Mouse (Mus musculus) c-Kit-positive CD71-positive TER-119-positive erythroid progenitor cells, embryonic 14.5 days (primary cell): ENCODE data around the gene Kifap3.
"Not testable (repeated sequence)": the region's sequence is repeated elsewhere in the genome, so short reads cannot be mapped to it uniquely, and the experiment has no call there.

Experiments used
- DNase-seq: peaks from one replicate; pipeline ENCODE4 v3.0.0-alpha.2; 2013; ENCODE audit warnings: low spot score

Kifap3 gene

DNA sequence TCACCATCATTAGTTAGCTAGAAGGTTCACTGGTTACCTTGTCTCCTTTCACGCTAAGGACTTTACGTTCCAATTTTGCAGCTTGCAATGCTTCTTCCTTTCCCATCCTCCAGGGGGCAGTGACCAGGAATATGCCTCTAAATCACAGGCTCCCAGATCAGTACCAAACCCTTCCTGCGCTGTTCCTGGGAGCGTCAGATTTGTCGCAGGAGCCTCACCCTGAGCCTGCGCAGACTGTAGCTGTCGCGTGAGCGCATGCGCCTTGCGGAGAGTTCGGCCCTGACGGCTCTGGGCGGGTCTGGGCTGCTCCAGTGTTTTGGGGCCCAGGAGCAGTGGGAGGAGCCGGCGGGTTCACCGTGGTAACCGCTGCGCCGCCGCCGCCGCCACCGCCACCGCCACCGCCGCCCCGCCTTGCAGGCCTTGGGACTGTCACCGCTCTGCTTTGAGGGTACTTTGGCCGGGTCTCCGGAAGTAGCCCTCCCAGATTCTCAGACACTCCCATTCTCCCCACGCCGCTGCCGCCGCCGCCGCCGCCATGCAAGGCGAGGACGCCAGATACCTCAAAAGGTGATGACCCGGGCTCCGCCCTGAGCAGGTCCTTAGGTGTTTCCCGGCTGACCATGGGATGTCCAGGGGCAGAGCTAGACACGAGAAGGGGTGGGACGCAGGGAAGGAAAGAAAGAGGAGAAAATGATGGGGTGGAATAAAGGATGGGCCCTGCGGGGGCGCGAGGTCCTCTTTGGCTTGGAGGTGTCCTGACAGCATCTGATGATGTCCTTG is at the start of gene Kifap3:
TSS of gene Kifap3 (plus strand) at position 248 of the 780 bp plus-strand sequence.
- peak; percentile 92 for DNase-seq

DNA sequence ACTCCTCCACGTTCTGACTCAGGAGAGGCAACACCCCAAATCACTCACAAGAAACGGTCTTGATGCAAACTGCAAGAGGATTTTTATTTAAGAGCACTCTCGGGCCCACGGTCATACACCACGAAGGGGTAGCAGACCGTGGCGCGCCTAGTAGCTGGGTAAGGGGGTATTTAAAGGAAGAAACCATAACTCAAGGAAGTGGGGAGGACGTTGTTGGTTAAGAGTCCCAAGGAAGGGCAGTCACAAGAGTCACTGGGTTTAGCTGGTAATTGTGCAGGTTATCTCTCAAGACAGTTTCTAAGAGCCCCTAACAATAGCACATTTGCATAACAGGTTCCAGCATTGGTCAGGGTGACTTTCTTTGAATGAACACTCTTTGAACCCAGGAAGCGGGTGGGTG is 48.2 kb upstream of the Kifap3 start:
- DNase-seq, result not testable (repeated sequence)

GRCm38 (mm10) chr1:163736441-163737238 is 42.7 kb upstream of the Kifap3 start:
- no peak for DNase-seq

- no peak for DNase-seq
Observed at GRCm38 (mm10) chr1:163737239-163737533, 42.2 kb upstream of the Kifap3 start.

DNA sequence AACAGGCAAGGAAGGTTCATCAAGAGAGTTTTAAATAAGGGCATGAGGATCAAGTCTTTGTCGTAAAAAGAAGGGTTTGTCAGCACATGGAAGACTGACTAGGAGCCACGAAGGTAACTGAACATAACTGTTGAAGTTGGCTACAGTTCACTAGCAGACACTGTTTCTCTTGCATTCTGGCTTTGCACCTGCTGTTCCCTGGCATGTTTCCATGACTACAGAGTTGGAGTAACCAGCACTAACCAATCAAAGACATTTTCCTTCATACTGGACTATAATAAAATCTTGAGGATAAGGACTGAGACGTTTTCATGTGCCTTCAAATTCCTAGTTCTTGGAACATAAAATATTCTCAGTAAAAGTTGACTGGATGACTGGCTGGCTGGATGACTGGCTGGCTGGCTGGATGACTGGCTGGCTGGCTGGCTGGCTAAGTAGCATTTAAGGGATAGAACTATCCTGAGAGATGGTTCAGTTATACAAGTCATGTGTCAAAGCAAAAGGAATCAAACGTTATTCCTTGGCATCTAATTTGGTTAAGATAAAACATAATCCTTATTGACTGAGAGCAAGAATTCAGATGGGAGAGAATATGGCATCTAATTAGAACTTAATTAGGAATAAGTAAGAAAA is 27.9 kb upstream of the Kifap3 start:
- DNase-seq, result no peak

GRCm38 (mm10) chr1:163757462-163758207 is 21.7 kb upstream of the Kifap3 start:
- DNase-seq, result no peak

DNA sequence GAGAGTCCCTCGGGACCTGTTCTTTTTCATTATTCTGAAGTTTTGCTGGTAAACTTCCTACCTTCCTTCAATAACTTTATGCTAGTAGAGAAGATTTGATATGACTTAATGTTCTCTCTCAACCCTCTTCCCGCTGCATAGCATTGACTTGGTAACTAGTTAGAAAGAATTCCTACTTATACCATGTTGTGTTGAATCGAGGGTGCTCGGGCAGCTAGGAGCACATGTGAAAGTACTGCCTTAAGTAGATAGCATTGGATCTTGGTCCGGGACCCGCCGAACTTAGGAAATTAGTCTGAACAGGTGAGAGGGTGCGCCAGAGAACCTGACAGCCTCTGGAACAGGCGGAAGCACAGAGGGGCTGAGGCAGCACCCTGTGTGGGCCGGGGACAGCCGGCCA is 4.2 kb downstream of the Kifap3 start:
- DNase-seq, result not testable (repeated sequence)

DNA sequence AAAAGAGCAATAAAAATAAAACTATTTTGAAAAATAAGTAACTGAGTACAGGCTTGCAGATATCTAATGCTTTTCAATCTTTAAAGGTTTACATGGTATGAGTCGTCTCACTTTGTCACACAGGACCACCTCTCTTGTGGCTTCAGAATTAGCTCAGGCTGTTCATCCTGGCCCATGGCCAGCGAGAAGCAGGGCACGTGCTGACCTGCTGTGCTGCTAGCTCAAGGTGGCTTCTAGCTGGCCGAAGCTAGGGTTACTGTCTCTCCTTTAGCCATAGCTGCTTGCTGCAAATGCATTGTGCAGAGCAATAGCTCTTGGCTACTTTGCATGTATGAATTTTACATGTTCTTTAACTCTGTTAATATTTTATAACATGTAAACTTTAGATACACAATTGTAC is 42.0 kb downstream of the Kifap3 start:
- no peak for DNase-seq

- no peak for DNase-seq
Observed at GRCm38 (mm10) chr1:163829482-163829881, 50.1 kb downstream of the Kifap3 start.

DNA sequence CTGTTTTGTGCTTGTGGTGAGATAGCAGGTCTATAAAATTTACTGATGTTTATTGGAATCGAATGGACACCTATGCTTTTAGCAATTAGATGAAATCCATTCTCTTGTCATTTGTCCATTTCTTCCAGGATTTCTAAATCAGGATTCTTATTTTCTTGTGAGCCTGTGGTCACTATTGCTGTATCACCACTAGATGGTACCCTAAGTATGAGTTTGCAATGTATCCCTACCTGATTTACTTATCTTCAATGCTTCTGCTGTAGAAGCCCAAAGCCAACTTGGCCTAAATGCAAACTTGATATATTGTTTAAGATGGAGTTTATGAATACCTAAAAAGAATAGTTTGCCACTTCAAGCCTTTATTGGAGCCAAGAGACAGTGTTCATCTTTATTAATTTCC is 54.7 kb downstream of the Kifap3 start:
- no peak for DNase-seq

GRCm38 (mm10) chr1:163835062-163835461 is 55.7 kb downstream of the Kifap3 start:
- DNase-seq, result no peak

DNA sequence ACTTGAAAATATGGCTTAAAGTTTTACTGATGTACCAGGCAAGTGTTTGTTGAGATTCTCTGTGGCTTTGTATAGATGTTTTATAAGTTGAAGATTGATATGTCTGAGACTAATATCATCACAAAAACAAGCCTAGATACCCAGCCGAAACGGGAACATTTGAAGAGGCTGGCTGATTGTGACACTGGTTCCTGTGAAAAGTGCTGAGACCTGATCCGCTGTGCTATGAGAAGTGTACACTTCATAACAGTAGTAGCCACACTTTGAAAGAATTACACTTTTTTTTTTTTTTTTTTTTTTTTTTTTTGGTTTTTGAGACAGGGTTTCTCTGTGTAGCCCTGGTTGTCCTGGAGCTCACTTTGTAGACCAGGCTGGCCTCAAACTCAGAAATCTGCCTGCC is 59.1 kb downstream of the Kifap3 start:
- not testable (repeated sequence) for DNase-seq

DNA sequence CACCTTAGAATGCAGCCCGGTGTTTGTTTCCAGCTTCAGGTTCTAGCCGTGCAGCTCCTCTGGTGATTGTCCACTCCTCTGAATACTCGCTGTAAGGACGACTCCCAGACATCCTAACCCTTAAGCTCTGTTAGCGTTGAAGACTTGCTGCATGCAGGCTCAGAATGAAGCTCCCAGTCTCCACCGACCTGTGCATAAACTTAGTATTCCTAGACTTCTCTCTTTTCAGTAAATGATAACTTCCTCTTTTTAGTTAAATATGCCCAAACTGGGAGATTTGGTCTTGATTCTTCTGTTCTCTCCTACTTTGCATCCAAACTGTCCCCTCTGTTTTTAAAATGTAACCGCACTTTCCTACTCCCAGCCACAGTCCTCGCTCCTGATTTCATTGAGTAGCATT is 61.2 kb downstream of the Kifap3 start:
- no peak for DNase-seq

GRCm38 (mm10) chr1:163842238-163842637 is 62.9 kb downstream of the Kifap3 start:
- DNase-seq, result no peak

DNA sequence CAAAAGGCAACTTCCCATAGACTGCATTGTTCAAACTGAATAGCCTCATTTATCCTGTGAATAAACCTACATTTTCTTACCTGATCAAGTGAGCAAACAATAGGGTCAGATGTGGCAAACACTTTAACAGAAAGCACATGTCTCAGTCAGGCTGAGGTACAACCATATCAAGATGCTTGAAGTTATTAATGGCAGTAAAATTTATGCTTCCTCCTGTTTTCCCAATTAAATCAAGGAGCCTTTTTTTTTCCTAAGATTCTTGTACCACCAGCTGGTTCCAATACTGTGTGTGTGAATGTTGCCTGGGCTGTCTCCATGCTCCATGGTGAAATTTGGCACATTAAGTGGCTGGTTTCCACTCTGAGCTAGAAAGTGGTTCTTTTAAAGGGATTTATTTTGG is 64.5 kb downstream of the Kifap3 start:
- DNase-seq, result no peak

DNA sequence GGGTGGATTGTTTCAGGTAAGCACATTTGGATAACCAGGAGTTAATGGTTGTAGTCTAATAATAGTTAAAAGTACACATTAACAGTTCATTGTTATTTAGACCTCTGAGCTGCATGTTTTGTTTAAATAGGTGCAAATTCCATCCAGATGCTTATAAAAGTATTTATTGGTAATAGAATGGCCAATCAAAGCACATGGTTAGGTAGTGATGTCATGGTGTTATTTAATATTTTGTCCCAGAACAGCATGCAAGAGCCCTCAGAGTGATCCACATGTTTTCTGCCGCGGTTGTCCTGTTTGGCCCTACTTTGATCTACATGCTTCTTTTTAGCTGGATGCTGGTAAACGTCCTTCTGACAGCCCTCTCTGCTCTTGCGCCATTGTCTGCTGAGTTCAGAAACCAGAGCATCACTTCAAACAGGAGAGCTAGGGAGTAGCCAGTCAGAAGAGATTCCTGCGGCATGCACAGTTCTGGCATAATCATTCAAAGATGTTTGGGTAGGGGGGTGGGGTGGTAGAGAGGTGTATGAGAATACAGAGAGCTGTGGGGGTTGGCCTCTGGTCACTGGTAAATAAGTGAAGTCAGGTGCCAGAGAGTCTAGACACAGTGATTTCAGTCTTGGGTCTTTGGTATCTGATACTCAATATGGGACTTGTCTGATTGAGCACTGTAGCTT is 73.6 kb downstream of the Kifap3 start:
- DNase-seq, result no peak

DNA sequence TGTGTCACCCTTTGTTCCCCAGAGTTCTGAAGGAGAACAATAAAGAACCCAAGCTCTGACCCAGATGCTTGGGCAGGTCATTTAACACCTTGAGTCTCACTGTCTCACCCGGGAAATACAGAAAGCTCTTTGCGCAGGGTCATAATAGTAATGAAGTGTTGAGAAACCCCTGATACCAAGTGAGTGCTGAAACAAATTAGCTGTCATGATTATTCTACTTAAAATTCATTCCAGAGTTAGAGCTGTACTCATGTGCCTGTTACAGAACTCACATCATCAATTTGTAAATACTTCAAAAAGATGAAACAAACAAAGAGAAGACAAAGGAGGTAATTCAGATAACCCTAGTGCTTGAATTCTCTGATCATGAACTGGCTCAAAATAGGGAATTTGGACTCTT is 79.0 kb downstream of the Kifap3 start:
- no peak for DNase-seq

DNA sequence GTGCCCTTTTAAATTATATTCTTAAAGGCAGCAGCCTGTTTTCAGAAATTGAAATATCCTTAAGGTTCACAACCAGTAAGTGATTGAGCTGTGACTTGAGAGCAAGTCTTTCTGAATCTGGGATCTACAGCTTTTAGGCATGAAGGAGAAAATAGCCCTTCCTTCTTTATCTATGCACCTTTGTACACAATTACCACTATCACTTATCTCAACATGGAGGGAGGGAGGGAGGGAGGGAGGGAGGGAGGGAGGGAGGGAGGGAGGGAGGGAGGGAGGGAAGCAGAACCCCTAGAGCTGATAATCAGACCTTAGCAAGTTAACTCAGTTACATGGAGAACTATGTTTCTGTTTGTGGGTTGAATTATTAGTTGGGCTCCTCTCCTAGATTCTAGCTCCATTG is 82.2 kb downstream of the Kifap3 start:
- no peak for DNase-seq

DNA sequence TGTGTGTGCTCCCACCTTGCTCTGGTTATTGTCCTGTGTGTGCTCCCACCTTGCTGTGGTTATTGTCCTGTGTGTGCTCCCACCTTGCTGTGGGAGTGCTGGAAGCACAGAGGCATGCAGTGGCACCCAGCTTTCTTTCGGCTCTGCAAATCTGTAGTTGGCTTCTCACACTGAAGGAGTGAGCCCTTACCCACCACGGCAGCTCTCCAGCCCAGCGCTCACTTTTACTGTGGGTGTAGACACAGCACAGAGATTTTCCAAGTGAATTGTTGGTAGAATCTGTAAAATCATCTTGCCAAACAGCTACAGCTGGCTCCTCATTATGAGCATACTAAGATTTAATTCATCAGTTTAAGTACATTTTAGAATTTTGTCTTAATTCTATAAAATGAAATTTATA is 93.8 kb downstream of the Kifap3 start:
- no peak for DNase-seq

DNA sequence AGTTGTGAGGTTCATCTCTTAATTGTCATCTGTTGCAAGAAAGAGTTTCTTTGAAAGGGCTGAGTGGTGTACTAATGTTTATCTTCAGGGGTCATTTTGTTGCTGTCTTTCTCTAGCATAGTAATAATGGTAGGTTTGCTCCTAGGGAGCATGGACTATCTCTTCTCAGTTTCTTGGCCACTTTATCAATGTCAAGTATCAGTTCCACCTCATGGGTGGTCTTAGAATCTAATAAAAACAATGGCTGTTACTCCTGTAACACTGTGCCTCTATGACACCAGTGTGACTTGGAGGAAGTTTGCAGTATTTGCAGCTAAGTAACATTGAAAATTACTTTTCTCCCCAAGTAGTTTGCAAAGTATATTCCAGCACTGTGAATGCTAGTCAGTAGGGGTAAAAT is 110.2 kb downstream of the Kifap3 start:
- no peak for DNase-seq

GRCm38 (mm10) chr1:163893294-163893693 is 113.9 kb downstream of the Kifap3 start:
- no peak for DNase-seq
